Mouse (Mus musculus) telencephalon, adult 2 months (tissue): ENCODE results near the gene Ybx1.
A peak's percentile ranks its signal among the peaks of the same experiment; 100 is the strongest.

Experiments used
- DNase-seq: peaks from one replicate; pipeline ENCODE4 v3.0.0-alpha.2; 2011; ENCODE audit warnings: low read depth, low spot score

Ybx1 gene

DNA sequence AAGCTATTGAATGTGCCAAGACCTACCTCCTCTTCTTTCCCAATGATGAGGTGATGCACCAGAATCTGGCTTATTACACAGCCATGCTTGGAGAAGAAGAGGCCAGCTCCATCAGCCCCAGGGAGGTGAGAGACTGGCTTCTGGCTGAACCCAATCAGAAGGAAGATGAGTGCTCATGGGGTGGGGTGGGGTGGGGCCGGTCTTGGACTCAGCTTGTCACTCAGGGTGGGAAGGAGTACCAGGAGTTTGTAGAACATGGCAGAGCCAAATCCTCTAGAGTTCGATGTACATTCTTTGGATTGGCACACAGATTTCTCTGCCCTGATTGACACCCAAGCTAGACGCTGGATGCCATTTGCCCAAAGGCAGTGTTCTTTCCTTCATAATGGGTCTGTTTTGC is 55.7 kb downstream of the Ybx1 start:
- DNase-seq, result no peak

DNA sequence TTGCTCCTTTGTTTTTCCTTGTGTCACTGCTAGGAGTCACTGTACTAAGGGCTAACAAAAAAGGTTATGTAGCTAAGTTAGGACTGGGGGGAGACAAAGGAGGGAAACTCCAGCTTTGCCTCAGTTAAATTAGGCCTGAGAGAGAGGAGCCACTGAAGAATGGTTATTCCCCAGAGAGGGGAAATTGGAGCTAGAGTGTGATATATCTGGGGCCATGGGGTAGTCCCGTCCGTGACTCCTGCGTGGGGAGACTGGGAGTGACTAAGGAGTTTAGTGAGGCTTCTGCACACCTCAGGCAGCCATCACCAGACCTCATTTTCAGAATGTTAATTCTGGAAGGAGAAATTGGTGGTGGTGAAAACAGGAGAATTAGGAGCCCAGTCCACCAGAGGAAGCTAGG is 60.1 kb downstream of the Ybx1 start:
- DNase-seq, result no peak

DNA sequence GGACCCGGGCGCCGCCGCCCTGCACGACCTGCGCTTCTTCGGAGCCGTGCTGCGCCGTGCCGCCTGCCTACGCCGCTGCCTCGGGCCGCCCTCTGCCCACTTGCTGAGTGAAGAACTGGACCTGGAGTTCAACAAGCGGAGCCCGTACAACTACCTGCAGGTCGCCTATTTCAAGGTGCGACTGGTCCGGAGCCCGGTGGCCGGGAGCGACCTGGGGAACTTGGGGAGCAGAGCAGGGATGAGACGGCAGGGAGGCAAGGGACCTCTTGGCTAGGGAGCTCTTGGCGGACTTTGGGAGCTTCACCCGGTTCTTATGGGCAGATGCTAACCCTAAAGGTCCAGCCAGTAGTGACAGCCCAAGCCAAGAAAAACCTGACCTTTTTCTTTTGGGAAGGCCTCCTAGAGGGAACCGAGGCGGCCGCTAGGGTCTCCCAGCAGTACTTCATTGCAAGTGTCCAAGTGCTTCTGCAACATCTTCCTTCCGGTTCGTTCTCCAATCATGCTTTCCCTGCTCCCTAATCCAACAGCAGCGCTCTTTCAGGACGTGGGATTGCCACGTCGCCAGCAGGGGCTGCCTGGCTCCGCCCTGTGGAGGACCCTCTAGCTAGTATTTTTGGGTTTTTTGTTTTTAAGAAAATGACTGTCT is 61.0 kb downstream of the Ybx1 start:
- peak; percentile 58 for DNase-seq

DNA sequence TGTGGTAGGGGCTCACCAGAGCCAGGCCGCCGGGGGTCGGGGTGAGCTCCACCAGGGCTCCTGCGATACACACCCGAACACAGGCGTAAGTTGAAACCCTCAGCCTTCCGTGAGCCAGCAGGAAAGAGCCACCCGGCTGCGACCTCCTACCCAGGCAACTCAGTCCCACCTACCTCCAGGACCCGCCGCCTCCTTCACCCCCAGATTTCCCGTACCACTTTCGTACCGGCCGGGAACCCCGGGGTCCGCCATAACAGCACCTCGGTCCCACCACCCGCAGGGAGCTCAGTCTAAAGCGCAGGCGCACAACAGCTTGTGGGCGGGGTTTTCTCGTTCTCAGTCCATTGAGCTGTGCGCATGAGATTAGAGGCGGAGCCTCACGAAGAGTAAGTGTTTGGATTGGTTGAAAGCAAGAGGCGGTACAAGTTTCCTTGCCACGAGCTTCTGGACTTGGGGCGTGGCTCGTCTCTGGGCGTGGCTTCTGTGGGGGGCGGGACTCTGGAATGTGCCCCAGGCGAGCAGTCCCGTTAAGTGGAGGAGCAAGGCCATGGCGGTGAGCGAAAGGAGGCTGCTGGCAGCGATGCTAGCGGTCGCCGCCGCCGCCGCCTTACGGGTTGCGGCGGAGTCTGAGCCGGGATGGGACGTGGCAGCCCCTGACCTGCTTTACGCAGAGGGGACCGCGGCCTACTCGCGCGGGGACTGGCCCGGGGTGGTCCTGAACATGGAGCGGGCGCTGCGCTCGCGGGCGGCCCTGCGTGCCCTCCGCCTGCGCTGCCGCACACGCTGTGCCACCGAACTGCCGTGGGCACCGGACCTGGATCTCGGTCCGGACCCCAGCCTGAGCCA is 61.8 kb downstream of the Ybx1 start, which contains the start of the genes AU022252 and P3h1:
AU022252 (minus strand) TSS at position 303 of the 846 bp plus-strand sequence.
P3h1 (plus strand) TSS at position 506 of the 846 bp plus-strand sequence.
- DNase-seq, result peak; percentile 98
